Mouse (Mus musculus): ENCODE measurements around the gene Ptprg. TPM values are rescaled to one million over a fixed set of nuclear protein-coding genes. Genes with fewer than 3 reads are reported as not detected.

The Ptprg gene
- polyA plus RNA-seq, 1 experiment from 2014 or later, result 15.8 TPM

DNA sequence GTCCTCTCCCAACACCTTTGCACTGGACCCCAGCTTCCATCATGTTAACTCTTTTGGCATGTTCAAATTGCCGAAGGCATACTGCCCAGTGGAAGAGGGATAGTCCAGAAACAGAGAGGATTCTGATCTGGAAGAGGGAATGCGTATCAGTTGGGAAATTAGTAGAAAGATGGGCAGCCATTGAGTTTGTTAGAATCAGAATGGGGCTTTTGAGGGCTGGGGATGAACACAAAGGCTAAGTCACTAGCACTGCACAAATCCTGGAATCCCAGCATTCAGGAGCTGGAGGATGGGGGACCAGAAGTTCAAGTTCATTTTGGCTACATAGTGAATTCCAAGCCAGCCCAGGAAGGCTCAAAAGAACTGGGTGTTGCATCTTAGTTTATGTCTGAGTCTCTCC is 146.3 kb downstream of the Ptprg start:
- Histone ChIP-seq H3K27ac (replicated peaks in 1 of 2; ENCODE audit: control insufficient read depth in 1 of 2, insufficient read depth in 1 of 2, low read depth in 2 of 2, low read length in 2 of 2) (no peak overlapping the region), H3K36me3 (ENCODE audit: control insufficient read depth, insufficient read depth, low read length) (no peaks in the 10 kb centered on the region), H3K4me2 (ENCODE audit: low read length) (no peak overlapping the region), H3K27me3 (ENCODE audit: control insufficient read depth, insufficient read depth, low read length) (no peaks in the 10 kb centered on the region), H3K4me3 (ENCODE audit: control insufficient read depth in 1 of 2, insufficient read depth in 1 of 2, low read depth in 1 of 2, low read length in 2 of 2) (no peak overlapping the region), H3K9ac (ENCODE audit: low read length) (no peak overlapping the region), H3K9me3 (ENCODE audit: control insufficient read depth, low read length) (no peaks in the 10 kb centered on the region), H3K4me1 (ENCODE audit: control insufficient read depth in 2 of 2, insufficient read depth in 2 of 2, low read length in 2 of 2) (peaks cover 11 to 33% of the 10 kb centered on the region in 2 experiments)
- 91% methylated on average over 2 of the region's 2 CpGs for WGBS
- no peak for ATAC-seq (ENCODE audit: insufficient number of reproducible peaks, insufficient read depth, low FRiP score, low read depth)

- ATAC-seq (ENCODE audit: insufficient number of reproducible peaks, insufficient read depth, low FRiP score, low read depth), result no peak
- Histone ChIP-seq H3K27me3 (ENCODE audit: control insufficient read depth, insufficient read depth, low read length) (no peaks in the 10 kb centered on the region), H3K27ac (replicated peaks in 1 of 2; ENCODE audit: control insufficient read depth in 1 of 2, insufficient read depth in 1 of 2, low read depth in 2 of 2, low read length in 2 of 2) (no peak overlapping the region), H3K4me3 (ENCODE audit: control insufficient read depth in 1 of 2, insufficient read depth in 1 of 2, low read depth in 1 of 2, low read length in 2 of 2) (no peak overlapping the region), H3K4me2 (ENCODE audit: low read length) (no peak overlapping the region), H3K9ac (ENCODE audit: low read length) (no peak overlapping the region), H3K4me1 (ENCODE audit: control insufficient read depth in 2 of 2, insufficient read depth in 2 of 2, low read length in 2 of 2) (peaks cover 15 to 40% of the 10 kb centered on the region in 2 experiments), H3K36me3 (ENCODE audit: control insufficient read depth, insufficient read depth, low read length) (no peaks in the 10 kb centered on the region), H3K9me3 (ENCODE audit: control insufficient read depth, low read length) (no peaks in the 10 kb centered on the region)
- WGBS, result 74% methylated on average over 9 of the region's 9 CpGs
Measured at GRCm38 (mm10) chr14:11701516-11702249, 148.4 kb downstream of the Ptprg start.

GRCm38 (mm10) chr14:11702770-11703477 is 149.6 kb downstream of the Ptprg start:
- H3K4me1 ChIP-seq (ENCODE audit: control insufficient read depth in 2 of 2, insufficient read depth in 2 of 2, low read length in 2 of 2), result peaks cover 15 to 40% of the 10 kb centered on the region in 2 experiments
- H3K9me3 ChIP-seq (ENCODE audit: control insufficient read depth, low read length), result no peaks in the 10 kb centered on the region
- no peak overlapping the region for H3K9ac ChIP-seq (ENCODE audit: low read length)
- no peaks in the 10 kb centered on the region for H3K27me3 ChIP-seq (ENCODE audit: control insufficient read depth, insufficient read depth, low read length)
- no peak overlapping the region for H3K4me3 ChIP-seq (ENCODE audit: control insufficient read depth in 1 of 2, insufficient read depth in 1 of 2, low read depth in 1 of 2, low read length in 2 of 2)
- no peak overlapping the region for H3K4me2 ChIP-seq (ENCODE audit: low read length)
- 54% methylated on average over 11 of the region's 11 CpGs for WGBS
- H3K36me3 ChIP-seq (ENCODE audit: control insufficient read depth, insufficient read depth, low read length), result no peaks in the 10 kb centered on the region
- no peak overlapping the region for H3K27ac ChIP-seq (replicated peaks in 1 of 2; ENCODE audit: control insufficient read depth in 1 of 2, insufficient read depth in 1 of 2, low read depth in 2 of 2, low read length in 2 of 2)
- no peak for ATAC-seq (ENCODE audit: insufficient number of reproducible peaks, insufficient read depth, low FRiP score, low read depth)

GRCm38 (mm10) chr14:11704871-11705270 is 151.5 kb downstream of the Ptprg start:
- peaks cover 13 to 33% of the 10 kb centered on the region in 2 experiments for H3K4me1 ChIP-seq (ENCODE audit: control insufficient read depth in 2 of 2, insufficient read depth in 2 of 2, low read length in 2 of 2)
- no peaks in the 10 kb centered on the region for H3K27me3 ChIP-seq (ENCODE audit: control insufficient read depth, insufficient read depth, low read length)
- 27% methylated on average over 2 of the region's 2 CpGs for whole genome bisulfite sequencing
- H3K4me3 ChIP-seq (ENCODE audit: control insufficient read depth in 1 of 2, insufficient read depth in 1 of 2, low read depth in 1 of 2, low read length in 2 of 2), result no peak overlapping the region
- no peaks in the 10 kb centered on the region for H3K9me3 ChIP-seq (ENCODE audit: control insufficient read depth, low read length)
- H3K36me3 ChIP-seq (ENCODE audit: control insufficient read depth, insufficient read depth, low read length), result no peaks in the 10 kb centered on the region
- no peak overlapping the region for H3K9ac ChIP-seq (ENCODE audit: low read length)
- ATAC-seq (ENCODE audit: insufficient number of reproducible peaks, insufficient read depth, low FRiP score, low read depth), result no peak
- no peak overlapping the region for H3K27ac ChIP-seq (replicated peaks in 1 of 2; ENCODE audit: control insufficient read depth in 1 of 2, insufficient read depth in 1 of 2, low read depth in 2 of 2, low read length in 2 of 2)
- H3K4me2 ChIP-seq (ENCODE audit: low read length), result no peak overlapping the region

GRCm38 (mm10) chr14:11709352-11709751 is 156.0 kb downstream of the Ptprg start:
- WGBS, result 87% methylated on average over 2 of the region's 2 CpGs
- no peak overlapping the region for H3K4me3 ChIP-seq (ENCODE audit: control insufficient read depth in 1 of 2, insufficient read depth in 1 of 2, low read depth in 1 of 2, low read length in 2 of 2)
- no peaks in the 10 kb centered on the region for H3K27me3 ChIP-seq (ENCODE audit: control insufficient read depth, insufficient read depth, low read length)
- no peak overlapping the region for H3K9ac ChIP-seq (ENCODE audit: low read length)
- H3K4me1 ChIP-seq (ENCODE audit: control insufficient read depth in 2 of 2, insufficient read depth in 2 of 2, low read length in 2 of 2), result peaks cover 5 to 10% of the 10 kb centered on the region in 2 experiments; a peak in 3 of 4 replicates
- H3K36me3 ChIP-seq (ENCODE audit: control insufficient read depth, insufficient read depth, low read length), result no peaks in the 10 kb centered on the region
- no peak overlapping the region for H3K27ac ChIP-seq (replicated peaks in 1 of 2; ENCODE audit: control insufficient read depth in 1 of 2, insufficient read depth in 1 of 2, low read depth in 2 of 2, low read length in 2 of 2)
- H3K4me2 ChIP-seq (ENCODE audit: low read length), result no peak overlapping the region
- no peaks in the 10 kb centered on the region for H3K9me3 ChIP-seq (ENCODE audit: control insufficient read depth, low read length)
- no peak for ATAC-seq (ENCODE audit: insufficient number of reproducible peaks, insufficient read depth, low FRiP score, low read depth)

DNA sequence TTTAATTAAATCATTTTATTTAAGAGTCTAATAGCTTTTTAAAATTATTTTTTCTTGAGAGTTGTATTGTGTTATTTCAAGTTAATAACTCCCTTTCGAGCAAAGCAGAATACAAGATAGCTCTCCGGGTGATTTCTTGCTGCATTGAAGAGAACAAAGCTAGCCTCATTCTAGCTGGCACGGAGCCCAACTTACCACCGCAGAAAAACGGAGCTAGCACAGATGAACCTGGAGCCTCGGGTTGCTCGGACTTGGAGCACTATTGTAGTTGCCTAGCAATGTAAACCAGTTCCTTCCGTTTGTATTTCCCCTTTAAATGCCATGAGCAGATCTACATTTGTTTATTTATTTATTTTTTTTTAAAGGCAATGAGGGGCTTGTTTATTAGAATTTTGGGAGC is 156.5 kb downstream of the Ptprg start:
- Histone ChIP-seq H3K9me3 (ENCODE audit: control insufficient read depth, low read length) (no peaks in the 10 kb centered on the region), H3K27me3 (ENCODE audit: control insufficient read depth, insufficient read depth, low read length) (no peaks in the 10 kb centered on the region), H3K4me1 (ENCODE audit: control insufficient read depth in 2 of 2, insufficient read depth in 2 of 2, low read length in 2 of 2) (peaks cover 4 to 9% of the 10 kb centered on the region in 2 experiments; a peak in 3 of 4 replicates), H3K27ac (replicated peaks in 1 of 2; ENCODE audit: control insufficient read depth in 1 of 2, insufficient read depth in 1 of 2, low read depth in 2 of 2, low read length in 2 of 2) (no peak overlapping the region), H3K9ac (ENCODE audit: low read length) (no peak overlapping the region), H3K4me3 (ENCODE audit: control insufficient read depth in 1 of 2, insufficient read depth in 1 of 2, low read depth in 1 of 2, low read length in 2 of 2) (no peak overlapping the region), H3K4me2 (ENCODE audit: low read length) (no peak overlapping the region), H3K36me3 (ENCODE audit: control insufficient read depth, insufficient read depth, low read length) (no peaks in the 10 kb centered on the region)
- ATAC-seq (ENCODE audit: insufficient number of reproducible peaks, insufficient read depth, low FRiP score, low read depth), result no peak
- 33% methylated on average over 8 of the region's 8 CpGs for WGBS

- Histone ChIP-seq H3K36me3 (ENCODE audit: control insufficient read depth, insufficient read depth, low read length) (no peaks in the 10 kb centered on the region), H3K4me2 (ENCODE audit: low read length) (no peak overlapping the region), H3K9me3 (ENCODE audit: control insufficient read depth, low read length) (no peaks in the 10 kb centered on the region)
Measured at GRCm38 (mm10) chr14:11710410-11711122, 157.2 kb downstream of the Ptprg start.

More at GRCm38 (mm10) chr14:11710410-11711122, 157.2 kb downstream of the Ptprg start:
- 90% methylated on average over 9 of the region's 9 CpGs for WGBS
- Histone ChIP-seq H3K4me1 (ENCODE audit: control insufficient read depth in 2 of 2, insufficient read depth in 2 of 2, low read length in 2 of 2) (peaks cover 2 to 3% of the 10 kb centered on the region in 2 experiments; a peak in 1 of 4 replicates), H3K27me3 (ENCODE audit: control insufficient read depth, insufficient read depth, low read length) (no peaks in the 10 kb centered on the region), H3K4me3 (ENCODE audit: control insufficient read depth in 1 of 2, insufficient read depth in 1 of 2, low read depth in 1 of 2, low read length in 2 of 2) (no peak overlapping the region), H3K9ac (ENCODE audit: low read length) (no peak overlapping the region), H3K27ac (replicated peaks in 1 of 2; ENCODE audit: control insufficient read depth in 1 of 2, insufficient read depth in 1 of 2, low read depth in 2 of 2, low read length in 2 of 2) (no peak overlapping the region)
- ATAC-seq (ENCODE audit: insufficient number of reproducible peaks, insufficient read depth, low FRiP score, low read depth), result no peak
